Mouse (Mus musculus) midbrain, postnatal 0 days (tissue): ENCODE data around the gene Rcor1. TPM values are rescaled to one million over a fixed set of nuclear protein-coding genes. Genes with fewer than 3 reads are reported as not detected.

Experiments
- ATAC-seq: fragments of 200-750 bp; cut with Nextera tagmentation; 2 replicates; pipeline ENCODE4 v1.8.0; 2017; ENCODE audit warnings: moderate number of reproducible peaks, mild to moderate bottlenecking, moderate TSS enrichment, moderate library complexity; ENCODE audit not compliant: low FRiP score
- DNase-seq: peaks from one replicate; pipeline ENCODE4 v3.0.0-alpha.2; 2015; ENCODE audit warnings: low spot score
- H3K27ac ChIP-seq: fragments of 300-500 bp; sonication (generic); 2 replicates; pipeline ENCODE4 v1.5.1; 2014; ENCODE audit warnings: low read depth, mild to moderate bottlenecking, low read length, mixed read lengths
- H3K27me3 ChIP-seq: fragments of 300-500 bp; sonication (generic); 2 replicates; pipeline ENCODE4 v1.6.1; 2014; ENCODE audit warnings: low read length, control low read depth, mixed read lengths; ENCODE audit not compliant: insufficient read depth
- H3K36me3 ChIP-seq: fragments of 300-500 bp; sonication (generic); 2 replicates; pipeline ENCODE4 v1.6.1; 2014; ENCODE audit warnings: low read length, control low read depth, mixed read lengths; ENCODE audit not compliant: insufficient read depth
- H3K4me1 ChIP-seq: fragments of 300-500 bp; sonication (generic); 2 replicates; pipeline ENCODE4 v1.6.1; 2014; ENCODE audit warnings: mild to moderate bottlenecking, control low read depth, antibody characterized with exemption, low read length, mixed read lengths; ENCODE audit not compliant: insufficient read depth
- H3K4me2 ChIP-seq: fragments of 300-500 bp; sonication (generic); 2 replicates; pipeline ENCODE4 v1.6.1; 2014; ENCODE audit warnings: low read depth, mild to moderate bottlenecking, low read length, mixed read lengths; ENCODE audit not compliant: poor library complexity, severe bottlenecking
- H3K4me3 ChIP-seq: fragments of 300-500 bp; sonication (generic); 2 replicates; pipeline ENCODE4 v1.5.1; 2014; ENCODE audit warnings: low read depth, mild to moderate bottlenecking, low read length, moderate library complexity
- H3K9ac ChIP-seq: fragments of 300-500 bp; sonication (generic); replicated peaks from 2 replicates; pipeline ENCODE4 v1.6.1; 2014; ENCODE audit warnings: mild to moderate bottlenecking, low read length, moderate library complexity, mixed read lengths; ENCODE audit not compliant: poor library complexity, severe bottlenecking
- H3K9me3 ChIP-seq: fragments of 300-500 bp; sonication (generic); 2 replicates; pipeline ENCODE4 v1.6.1; 2016; ENCODE audit warnings: low read length, control low read depth
- CTCF ChIP-seq: IDR thresholded peaks from 2 replicates; pipeline ENCODE4 v1.5.1; 2016; ENCODE audit warnings: antibody characterized with exemption, mild to moderate bottlenecking
- WGBS: fragments of 180-500 bp; shearing (Covaris S2); extraction: QIAGEN DNeasy Blood & Tissue Kit; methylation state at CpG from one replicate; pipeline ENCODE4 v1.1.7; 2014; 5-methylcytosine and 5-hydroxymethylcytosine counted together
- polyA plus RNA-seq: library from polyadenylated mRNA; unstranded; fragments of >200 nt; fragmentation: Nextera tagmentation; extraction: Ambion mirVana; gene quantifications from 2 replicates; pipeline ENCODE4 v1.2.1, GENCODE M21; 2015
- total RNA-seq: library from RNA; depleted of rRNA; stranded (reverse); fragments of >200 nt; gene quantifications from 2 replicates; pipeline ENCODE4 v1.2.3, GENCODE M21; 2014

Rcor1 gene
- total and polyA plus RNA-seq, 2 experiments from 2014 or later: 2.7 to 14.9 TPM

GRCm38 (mm10) chr12:111149495-111150235 lies 110.5 kb downstream of the Rcor1 start:
- no peak overlapping the region for H3K9ac ChIP-seq

GRCm38 (mm10) chr12:111150236-111150596 lies 111.1 kb downstream of the Rcor1 start:
- 13% methylated on average over 6 of the region's 6 CpGs for WGBS
- Histone ChIP-seq H3K4me2 (no peak overlapping the region), H3K27me3 (no peaks in the 10 kb centered on the region), H3K36me3 (no peaks in the 10 kb centered on the region), H3K9me3 (no peaks in the 10 kb centered on the region), H3K27ac (no peak overlapping the region), H3K9ac (no peak overlapping the region), H3K4me3 (no peak overlapping the region), H3K4me1 (no peaks in the 10 kb centered on the region)
- TF ChIP-seq CTCF: no peak
- DNase-seq: no peak
- no peak for ATAC-seq

More at GRCm38 (mm10) chr12:111149495-111150235, 110.5 kb downstream of the Rcor1 start:
- no peak for TF ChIP-seq CTCF
- Histone ChIP-seq H3K4me2 (no peak overlapping the region), H3K4me1 (no peaks in the 10 kb centered on the region), H3K9me3 (no peaks in the 10 kb centered on the region), H3K27me3 (no peaks in the 10 kb centered on the region), H3K4me3 (no peak overlapping the region), H3K27ac (no peak overlapping the region), H3K36me3 (no peaks in the 10 kb centered on the region)
- WGBS: 74% methylated on average over 17 of the region's 17 CpGs
- DNase-seq (no peak), ATAC-seq (no peak)

DNA sequence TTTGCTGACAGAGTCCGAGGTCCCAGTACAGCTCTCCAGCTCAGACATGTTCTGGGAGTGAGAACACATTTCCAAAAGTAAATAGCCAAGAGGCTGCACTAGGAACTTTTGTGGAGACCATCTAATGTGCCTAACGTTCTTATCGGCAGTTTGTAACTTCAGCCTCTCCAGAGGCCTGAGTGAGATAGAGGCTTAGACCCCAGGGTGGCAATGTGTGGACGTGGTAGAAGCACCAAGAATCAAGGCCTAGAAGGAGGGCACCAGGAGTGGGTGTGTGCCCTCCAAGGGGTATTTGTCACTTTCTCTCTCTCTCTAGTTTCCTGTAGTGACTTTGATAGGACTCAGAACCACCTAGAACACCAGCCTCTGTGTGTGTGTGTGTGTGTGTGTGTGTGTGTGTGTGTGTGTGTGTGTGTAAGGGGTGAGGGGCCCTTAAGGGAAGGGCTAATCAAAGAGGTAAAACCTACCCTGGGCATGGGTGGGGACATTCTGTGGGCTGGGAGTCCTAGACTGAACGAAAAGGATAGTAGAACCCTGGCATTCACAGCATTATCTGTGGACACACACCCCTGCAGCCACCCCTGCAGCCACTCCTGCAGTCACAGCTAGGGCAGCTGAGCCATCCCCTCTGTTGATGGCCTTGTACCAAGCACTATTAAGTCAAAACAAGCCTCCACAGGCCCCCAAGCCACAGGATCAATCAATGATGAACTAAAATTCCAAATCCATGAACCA lies 112.4 kb downstream of the Rcor1 start:
- WGBS: 79% methylated on average over 5 of the region's 5 CpGs
- no peak for DNase-seq
- TF ChIP-seq CTCF: no peak
- H3K9ac ChIP-seq: no peak overlapping the region
- no peak for ATAC-seq
- H3K4me1 ChIP-seq: no peaks in the 10 kb centered on the region
- H3K27ac ChIP-seq: no peak overlapping the region
- no peaks in the 10 kb centered on the region for H3K9me3 ChIP-seq
- H3K4me2 ChIP-seq: no peak overlapping the region
- no peaks in the 10 kb centered on the region for H3K27me3 ChIP-seq
- H3K4me3 ChIP-seq: no peak overlapping the region
- no peaks in the 10 kb centered on the region for H3K36me3 ChIP-seq

DNA sequence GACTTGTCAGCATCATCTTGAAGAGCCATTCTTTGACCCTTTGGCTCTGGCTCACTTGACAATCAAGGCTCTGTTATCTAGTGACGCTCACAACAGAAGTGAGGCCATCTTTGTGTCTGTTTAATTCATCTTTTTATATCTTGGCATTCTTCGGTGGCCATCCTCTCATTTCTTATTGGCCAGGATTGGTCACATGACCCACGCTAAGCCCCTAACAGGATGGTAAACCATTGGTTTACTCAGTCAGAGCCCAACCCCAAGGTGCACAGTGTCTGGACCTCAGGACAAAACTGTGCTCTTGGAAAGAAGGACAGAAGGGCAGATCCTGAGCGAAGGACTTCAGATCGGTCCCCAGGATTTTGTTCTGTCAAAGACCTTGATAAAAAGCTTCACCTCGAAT lies 113.4 kb downstream of the Rcor1 start:
- ATAC-seq (no peak), DNase-seq (no peak)
- Histone ChIP-seq H3K27ac (no peak overlapping the region), H3K36me3 (no peaks in the 10 kb centered on the region), H3K9me3 (no peaks in the 10 kb centered on the region), H3K4me1 (no peaks in the 10 kb centered on the region), H3K4me2 (no peak overlapping the region), H3K9ac (no peak overlapping the region), H3K4me3 (no peak overlapping the region), H3K27me3 (no peaks in the 10 kb centered on the region)
- TF ChIP-seq CTCF: no peak
- 89% methylated on average over 6 of the region's 6 CpGs for WGBS

- Histone ChIP-seq H3K9ac (no peak overlapping the region), H3K9me3 (no peaks in the 10 kb centered on the region), H3K27ac (no peak overlapping the region), H3K4me3 (no peak overlapping the region), H3K4me1 (no peaks in the 10 kb centered on the region), H3K27me3 (no peaks in the 10 kb centered on the region), H3K4me2 (no peak overlapping the region), H3K36me3 (no peaks in the 10 kb centered on the region)
- DNase-seq (peak; percentile 33), ATAC-seq (no peak)
- TF ChIP-seq CTCF: no peak
- 70% methylated on average over 7 of the region's 7 CpGs for WGBS
Measured at GRCm38 (mm10) chr12:111152981-111153710, 114.0 kb downstream of the Rcor1 start.
